Mouse (Mus musculus) ES-E14 (cell line): Measurements from ENCODE around the gene Lrrc41.

Source experiments
- CHD2 ChIP-seq: IDR thresholded peaks from 2 replicates; pipeline ENCODE4 v1.6.1; 2014; ENCODE audit warnings: mild to moderate bottlenecking, low read depth, low read length, inconsistent platforms
- MAFK ChIP-seq: IDR thresholded peaks from 2 replicates; pipeline ENCODE4 v1.6.1; 2014; ENCODE audit warnings: mild to moderate bottlenecking, low read depth, low read length, inconsistent platforms; ENCODE audit not compliant: insufficient read depth
- ZC3H11A ChIP-seq: IDR thresholded peaks from 2 replicates; pipeline ENCODE4 v1.6.1; 2012; ENCODE audit warnings: low read depth, mild to moderate bottlenecking, inconsistent platforms, low read length, borderline replicate concordance

- TF ChIP-seq CHD2: no peak
- no peak for TF ChIP-seq ZC3H11A
- TF ChIP-seq MAFK: no peak
Observed at GRCm38 (mm10) chr4:116076369-116077231, 1.5 kb downstream of the Lrrc41 start.
